Mouse (Mus musculus): ENCODE data around the gene Mtrr. TPM values are rescaled to one million over a fixed set of nuclear protein-coding genes. Genes with fewer than 3 reads are reported as not detected.
A peak's percentile ranks its signal among the peaks of the same experiment; 100 is the strongest.

Mtrr gene
- polyA plus RNA-seq, 1 experiment from 2014 or later, result 15.7 TPM

DNA sequence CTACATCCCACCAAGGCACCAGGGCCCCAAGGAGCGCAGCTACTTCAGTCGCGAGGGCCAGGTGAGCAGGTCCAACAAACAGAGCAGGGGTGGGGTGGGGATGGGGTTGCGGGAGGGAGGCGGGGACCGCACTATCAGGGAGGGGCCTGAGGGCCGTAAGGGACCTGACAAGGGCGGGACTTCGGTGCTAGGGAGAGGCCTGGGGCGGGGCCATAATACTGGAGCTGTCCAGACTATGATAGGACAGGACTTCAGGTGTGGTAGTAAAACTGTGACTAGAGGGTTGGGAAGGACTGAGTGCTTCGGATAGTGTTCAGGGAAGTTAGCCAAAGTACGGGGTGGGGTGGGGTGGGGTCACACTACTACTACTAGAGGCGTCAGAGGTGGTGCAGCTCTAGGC is 15.7 kb upstream of the Mtrr start:
- DNase-seq (ENCODE audit: low spot score) (no peak), ATAC-seq (ENCODE audit: low read depth) (peak; percentile 62; the same call in 1 of the 2 replicates)
- no peak overlapping the region for H3K9ac ChIP-seq (ENCODE audit: low read depth, low read length)

DNA sequence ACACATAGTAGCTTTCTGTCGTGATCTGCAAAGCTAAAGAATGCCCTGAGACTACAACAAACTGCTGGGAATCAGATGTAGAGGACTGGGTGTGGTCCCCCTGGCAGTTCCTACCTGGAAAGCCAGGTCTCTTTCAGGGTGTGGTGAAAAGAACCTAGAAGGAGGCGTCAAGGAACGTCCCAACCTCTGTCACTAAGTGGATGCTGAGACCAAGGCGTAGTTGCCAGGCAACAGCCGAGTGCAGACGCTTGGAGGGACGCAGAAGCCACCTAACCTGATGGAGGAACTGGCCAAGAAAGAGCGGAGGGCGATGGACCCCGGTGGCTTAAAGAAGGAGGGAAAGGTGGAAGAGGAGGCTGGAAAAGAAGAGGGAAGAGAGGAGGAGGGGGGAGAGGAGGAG is 15.2 kb upstream of the Mtrr start, which contains the start of gene 1700001L19Rik:
Gene 1700001L19Rik (plus strand): TSS at position 223 of the 400 bp plus-strand sequence.
- H3K4me3 ChIP-seq (ENCODE audit: low read depth, low read length), result peak within 1 kb of the TSS; percentile 17; the same call in 1 of the 2 replicates
- H3K27ac ChIP-seq (replicated peaks; ENCODE audit: low read depth, low read length), result no peak within 1 kb of the TSS
- DNase-seq (ENCODE audit: low spot score), result no peak
- peaks cover 3% of the 10 kb centered on the region; the same call in 1 of the 2 replicates for H3K4me1 ChIP-seq (ENCODE audit: control insufficient read depth, insufficient read depth, low read length)
- H3K36me3 ChIP-seq (ENCODE audit: control insufficient read depth, insufficient read depth, low read length), result peaks cover 10% of the 10 kb centered on the region
- WGBS, result 12% methylated on average over 10 of the region's 10 CpGs
- no peaks in the 10 kb centered on the region for H3K9me3 ChIP-seq (ENCODE audit: control insufficient read depth, low read length)
- H3K4me2 ChIP-seq (ENCODE audit: low read depth, low read length), result peak within 1 kb of the TSS; percentile 39
- ATAC-seq (ENCODE audit: low read depth), result no peak
- H3K9ac ChIP-seq (ENCODE audit: low read depth, low read length), result no peak within 1 kb of the TSS
- H3K27me3 ChIP-seq (replicated peaks; ENCODE audit: control insufficient read depth, insufficient read depth, low read length), result no peaks in the 10 kb centered on the region

More for the DNA sequence above, 15.7 kb upstream of the Mtrr start:
- Histone ChIP-seq H3K4me3 (ENCODE audit: low read depth, low read length) (peak overlapping the region; percentile 17; the same call in 1 of the 2 replicates), H3K27me3 (replicated peaks; ENCODE audit: control insufficient read depth, insufficient read depth, low read length) (no peaks in the 10 kb centered on the region), H3K36me3 (ENCODE audit: control insufficient read depth, insufficient read depth, low read length) (peaks cover 5% of the 10 kb centered on the region), H3K9me3 (ENCODE audit: control insufficient read depth, low read length) (no peaks in the 10 kb centered on the region), H3K4me2 (ENCODE audit: low read depth, low read length) (peak overlapping the region; percentile 39), H3K27ac (replicated peaks; ENCODE audit: low read depth, low read length) (no peak overlapping the region), H3K4me1 (ENCODE audit: control insufficient read depth, insufficient read depth, low read length) (peaks cover 3% of the 10 kb centered on the region; the same call in 1 of the 2 replicates)
- 17% methylated on average over 8 of the region's 13 CpGs for WGBS

DNA sequence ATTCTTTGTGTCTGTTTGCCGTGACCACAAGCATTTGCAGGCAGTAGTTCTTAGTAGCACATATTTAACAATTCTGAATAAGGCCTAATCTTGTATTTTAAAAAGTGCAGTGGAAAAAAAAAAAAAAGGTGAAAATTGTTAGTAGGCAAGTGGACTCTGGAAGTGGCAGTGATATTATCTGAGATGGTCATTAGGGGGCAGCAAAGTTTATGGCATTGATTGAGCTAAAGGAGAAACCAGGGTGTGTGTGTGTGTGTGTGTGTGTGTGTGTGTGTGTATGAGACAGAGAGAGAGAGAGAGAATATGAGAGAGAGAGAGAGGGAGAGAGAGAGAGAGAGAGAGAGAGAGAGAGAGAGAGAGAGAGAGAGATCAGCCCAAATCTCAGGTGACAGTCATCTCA is 11.8 kb upstream of the Mtrr start:
- no peak for ATAC-seq (ENCODE audit: low read depth)
- Histone ChIP-seq H3K4me3 (ENCODE audit: low read depth, low read length) (no peak overlapping the region), H3K4me1 (ENCODE audit: control insufficient read depth, insufficient read depth, low read length) (no peaks in the 10 kb centered on the region), H3K36me3 (ENCODE audit: control insufficient read depth, insufficient read depth, low read length) (peaks cover 44% of the 10 kb centered on the region), H3K27me3 (replicated peaks; ENCODE audit: control insufficient read depth, insufficient read depth, low read length) (no peaks in the 10 kb centered on the region), H3K27ac (replicated peaks; ENCODE audit: low read depth, low read length) (no peak overlapping the region), H3K9me3 (ENCODE audit: control insufficient read depth, low read length) (no peaks in the 10 kb centered on the region), H3K4me2 (ENCODE audit: low read depth, low read length) (no peak overlapping the region), H3K9ac (ENCODE audit: low read depth, low read length) (no peak overlapping the region)
- peak; percentile 38 for DNase-seq (ENCODE audit: low spot score)
- WGBS, result 68% methylated on average over 1 of the region's 1 CpGs

DNA sequence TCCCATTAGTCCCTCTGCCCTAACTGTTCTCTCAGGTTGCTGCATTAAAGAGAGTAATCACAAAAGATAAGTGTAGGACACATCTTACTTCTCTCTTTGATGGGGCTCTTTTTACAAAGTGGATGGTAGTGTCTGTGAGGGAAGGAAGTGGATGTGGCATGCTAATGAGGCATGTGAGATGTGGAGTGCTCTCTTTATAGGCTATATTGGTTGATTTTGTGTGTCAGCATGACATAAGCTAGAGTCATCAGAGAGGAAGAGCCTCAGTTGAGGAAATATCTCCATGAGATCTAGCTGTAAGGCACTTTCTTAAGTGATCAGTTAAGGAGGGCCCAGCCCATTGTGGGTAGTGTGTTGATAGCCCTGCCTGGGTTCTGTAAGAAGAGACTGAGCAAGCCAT is 6.4 kb upstream of the Mtrr start:
- Histone ChIP-seq H3K36me3 (ENCODE audit: control insufficient read depth, insufficient read depth, low read length) (peaks cover 95% of the 10 kb centered on the region), H3K4me2 (ENCODE audit: low read depth, low read length) (no peak overlapping the region), H3K9me3 (ENCODE audit: control insufficient read depth, low read length) (no peaks in the 10 kb centered on the region), H3K9ac (ENCODE audit: low read depth, low read length) (no peak overlapping the region), H3K27me3 (replicated peaks; ENCODE audit: control insufficient read depth, insufficient read depth, low read length) (no peaks in the 10 kb centered on the region), H3K4me3 (ENCODE audit: low read depth, low read length) (no peak overlapping the region), H3K27ac (replicated peaks; ENCODE audit: low read depth, low read length) (no peak overlapping the region), H3K4me1 (ENCODE audit: control insufficient read depth, insufficient read depth, low read length) (no peaks in the 10 kb centered on the region)
- no peak for ATAC-seq (ENCODE audit: low read depth)
- no peak for DNase-seq (ENCODE audit: low spot score)

DNA sequence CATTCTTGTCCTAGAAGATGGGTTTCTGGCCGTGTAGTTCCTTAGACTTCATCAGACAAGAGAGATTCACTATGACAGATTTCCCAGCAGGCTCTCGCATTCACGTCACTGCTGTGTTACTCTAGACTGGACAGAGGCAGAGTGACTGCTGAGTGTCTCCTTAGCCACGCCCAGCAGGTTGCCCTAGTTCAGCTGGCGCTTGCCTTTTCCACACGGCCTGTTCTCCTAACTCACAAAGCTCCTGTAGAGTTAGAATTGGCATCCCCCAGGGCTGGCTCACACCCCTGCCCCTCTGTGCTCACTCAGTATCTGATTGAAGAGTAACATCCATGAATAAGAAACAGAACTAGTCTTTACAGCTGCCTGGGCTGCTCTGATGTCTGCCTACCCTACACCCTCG is 3.5 kb upstream of the Mtrr start:
- DNase-seq (ENCODE audit: low spot score) (no peak), ATAC-seq (ENCODE audit: low read depth) (no peak)
- Histone ChIP-seq H3K4me3 (ENCODE audit: low read depth, low read length) (no peak overlapping the region), H3K9ac (ENCODE audit: low read depth, low read length) (peak overlapping the region; percentile 14; the same call in 1 of the 2 replicates), H3K4me1 (ENCODE audit: control insufficient read depth, insufficient read depth, low read length) (peaks cover 6% of the 10 kb centered on the region; the same call in 1 of the 2 replicates), H3K27ac (replicated peaks; ENCODE audit: low read depth, low read length) (no peak overlapping the region), H3K27me3 (replicated peaks; ENCODE audit: control insufficient read depth, insufficient read depth, low read length) (no peaks in the 10 kb centered on the region), H3K9me3 (ENCODE audit: control insufficient read depth, low read length) (no peaks in the 10 kb centered on the region), H3K4me2 (ENCODE audit: low read depth, low read length) (no peak overlapping the region), H3K36me3 (ENCODE audit: control insufficient read depth, insufficient read depth, low read length) (peaks cover 67% of the 10 kb centered on the region)
- 81% methylated on average over 7 of the region's 7 CpGs for WGBS

DNA sequence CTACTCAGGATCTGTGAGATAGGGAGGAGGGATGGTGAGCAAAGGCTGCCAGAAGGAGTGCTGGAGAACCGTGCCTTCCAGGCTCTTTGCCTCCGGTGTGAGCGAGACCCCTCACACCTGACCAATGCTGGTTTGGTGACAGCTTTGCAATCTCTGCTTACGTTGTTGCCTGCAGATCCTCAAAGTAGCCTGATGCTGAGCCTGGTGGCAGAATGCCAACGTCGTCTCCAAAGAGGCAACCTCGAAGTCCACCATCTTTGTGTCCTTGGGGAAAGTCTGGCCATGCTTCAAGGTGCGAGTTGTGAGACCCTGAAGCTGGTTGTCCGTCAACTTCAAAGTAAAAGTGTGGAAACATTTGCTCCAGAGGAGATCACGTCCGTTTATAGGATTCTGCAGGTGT is 2.0 kb upstream of the Mtrr start:
- peaks cover 6% of the 10 kb centered on the region; the same call in 1 of the 2 replicates for H3K4me1 ChIP-seq (ENCODE audit: control insufficient read depth, insufficient read depth, low read length)
- no peaks in the 10 kb centered on the region for H3K9me3 ChIP-seq (ENCODE audit: control insufficient read depth, low read length)
- DNase-seq (ENCODE audit: low spot score) (no peak), ATAC-seq (ENCODE audit: low read depth) (no peak)
- peaks cover 55% of the 10 kb centered on the region for H3K36me3 ChIP-seq (ENCODE audit: control insufficient read depth, insufficient read depth, low read length)
- H3K4me2 ChIP-seq (ENCODE audit: low read depth, low read length), result no peak overlapping the region
- no peaks in the 10 kb centered on the region for H3K27me3 ChIP-seq (replicated peaks; ENCODE audit: control insufficient read depth, insufficient read depth, low read length)
- H3K4me3 ChIP-seq (ENCODE audit: low read depth, low read length), result no peak overlapping the region
- 93% methylated on average over 11 of the region's 11 CpGs for WGBS
- H3K27ac ChIP-seq (replicated peaks; ENCODE audit: low read depth, low read length), result no peak overlapping the region
- no peak overlapping the region for H3K9ac ChIP-seq (ENCODE audit: low read depth, low read length)

DNA sequence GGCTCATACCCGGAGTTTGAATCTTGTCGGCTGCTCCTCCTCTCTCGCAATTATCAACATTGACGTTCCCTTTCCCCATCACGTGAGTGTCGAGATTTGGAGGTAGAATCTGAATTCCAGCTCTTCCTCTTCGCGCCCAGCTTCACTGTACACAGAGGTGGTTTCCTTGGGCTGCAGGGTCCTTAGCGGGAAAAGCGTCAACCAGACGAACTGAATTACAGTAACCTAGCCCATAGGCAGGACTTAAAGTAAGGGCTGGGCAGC is 500 bp upstream of the Mtrr start:
- Histone ChIP-seq H3K9me3 (ENCODE audit: control insufficient read depth, low read length) (no peaks in the 10 kb centered on the region), H3K27ac (replicated peaks; ENCODE audit: low read depth, low read length) (peak overlapping the region; percentile 81), H3K4me3 (ENCODE audit: low read depth, low read length) (peak overlapping the region; percentile 87), H3K36me3 (ENCODE audit: control insufficient read depth, insufficient read depth, low read length) (peaks cover 45% of the 10 kb centered on the region), H3K4me2 (ENCODE audit: low read depth, low read length) (peak overlapping the region; percentile 94), H3K4me1 (ENCODE audit: control insufficient read depth, insufficient read depth, low read length) (peaks cover 6% of the 10 kb centered on the region; the same call in 1 of the 2 replicates), H3K9ac (ENCODE audit: low read depth, low read length) (peak overlapping the region; percentile 85), H3K27me3 (replicated peaks; ENCODE audit: control insufficient read depth, insufficient read depth, low read length) (no peaks in the 10 kb centered on the region)
- WGBS, result 1% methylated on average over 11 of the region's 11 CpGs
- peak; percentile 17 for DNase-seq (ENCODE audit: low spot score)
- ATAC-seq (ENCODE audit: low read depth), result peak; percentile 0; the same call in 1 of the 2 replicates

DNA sequence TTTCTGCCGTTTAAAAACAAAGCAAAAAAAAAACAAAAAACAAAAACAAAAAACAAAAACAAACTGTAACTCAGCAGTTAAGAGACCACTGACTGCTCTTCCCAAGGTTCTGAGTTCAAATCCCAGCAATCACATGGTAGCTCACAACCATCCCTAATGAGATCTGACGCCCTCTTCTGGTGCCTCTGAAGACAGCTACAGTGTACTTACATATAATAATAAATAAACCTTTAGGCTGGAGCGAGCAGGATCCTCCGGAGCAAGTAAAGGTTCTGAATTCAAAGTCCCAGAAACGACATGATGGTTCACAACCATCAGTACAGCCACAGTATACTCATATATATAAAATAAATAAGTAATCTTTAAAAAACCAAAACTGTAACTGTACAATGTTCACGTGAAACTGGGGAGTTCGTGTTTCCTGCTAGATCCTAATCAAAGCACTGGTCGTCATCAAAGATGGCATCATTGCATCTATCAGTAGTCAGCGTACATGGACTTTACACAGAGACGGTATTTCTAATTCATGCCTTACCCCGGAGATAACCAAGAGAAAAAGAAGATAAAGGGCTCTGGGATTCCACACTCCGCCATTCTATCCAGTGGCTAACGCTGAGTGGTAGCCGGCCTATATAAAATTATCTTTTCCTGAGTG is 736 bp downstream of the Mtrr start:
- ATAC-seq (ENCODE audit: low read depth) (no peak), DNase-seq (ENCODE audit: low spot score) (no peak)
- no peaks in the 10 kb centered on the region for H3K27me3 ChIP-seq (replicated peaks; ENCODE audit: control insufficient read depth, insufficient read depth, low read length)
- H3K4me3 ChIP-seq (ENCODE audit: low read depth, low read length), result peak overlapping the region; percentile 87
- no peaks in the 10 kb centered on the region for H3K9me3 ChIP-seq (ENCODE audit: control insufficient read depth, low read length)
- H3K36me3 ChIP-seq (ENCODE audit: control insufficient read depth, insufficient read depth, low read length), result peaks cover 44% of the 10 kb centered on the region
- peaks cover 6% of the 10 kb centered on the region; the same call in 1 of the 2 replicates for H3K4me1 ChIP-seq (ENCODE audit: control insufficient read depth, insufficient read depth, low read length)
- peak overlapping the region; percentile 94 for H3K4me2 ChIP-seq (ENCODE audit: low read depth, low read length)
- peak overlapping the region; percentile 76 for H3K27ac ChIP-seq (replicated peaks; ENCODE audit: low read depth, low read length)
- WGBS, result 21% methylated on average over 14 of the region's 14 CpGs
- peak overlapping the region; percentile 85 for H3K9ac ChIP-seq (ENCODE audit: low read depth, low read length)

DNA sequence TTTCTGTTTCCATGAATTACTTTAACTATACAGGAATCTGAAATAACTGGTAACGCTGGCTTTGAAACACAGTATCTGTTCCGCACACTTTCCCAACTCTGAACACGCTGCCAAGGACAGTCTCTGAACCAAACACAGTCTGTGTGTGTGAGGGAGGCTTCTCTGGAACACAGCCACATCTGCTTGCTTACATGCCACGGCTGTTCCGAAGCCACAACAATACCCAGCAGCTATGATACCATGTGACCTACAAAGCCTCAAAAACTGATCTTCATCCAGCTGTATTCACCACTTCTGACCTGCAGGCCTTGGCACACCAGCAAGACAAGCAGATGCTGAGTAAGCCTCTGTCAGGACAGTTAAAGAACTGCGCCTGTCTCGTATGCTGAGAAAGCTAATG is 4.0 kb downstream of the Mtrr start:
- Histone ChIP-seq H3K27ac (replicated peaks; ENCODE audit: low read depth, low read length) (no peak overlapping the region), H3K4me2 (ENCODE audit: low read depth, low read length) (no peak overlapping the region)
- no peak for ATAC-seq (ENCODE audit: low read depth)

More for the DNA sequence above, 4.0 kb downstream of the Mtrr start:
- no peak for DNase-seq (ENCODE audit: low spot score)
- Histone ChIP-seq H3K27me3 (replicated peaks; ENCODE audit: control insufficient read depth, insufficient read depth, low read length) (no peaks in the 10 kb centered on the region), H3K4me3 (ENCODE audit: low read depth, low read length) (no peak overlapping the region), H3K36me3 (ENCODE audit: control insufficient read depth, insufficient read depth, low read length) (peaks cover 33% of the 10 kb centered on the region; the same call in 1 of the 2 replicates), H3K9me3 (ENCODE audit: control insufficient read depth, low read length) (no peaks in the 10 kb centered on the region), H3K4me1 (ENCODE audit: control insufficient read depth, insufficient read depth, low read length) (peaks cover 4% of the 10 kb centered on the region; the same call in 1 of the 2 replicates), H3K9ac (ENCODE audit: low read depth, low read length) (no peak overlapping the region)
- WGBS, result 86% methylated on average over 7 of the region's 7 CpGs
